Mouse (Mus musculus) MEL (cell line): ENCODE data around the gene Pqlc2. TPM values are rescaled to one million over a fixed set of nuclear protein-coding genes. Genes with fewer than 3 reads are reported as not detected.

Source experiments
- DNase-seq: peaks from one replicate; pipeline ENCODE4 v3.0.0; 2011; ENCODE audit warnings: low read depth, low spot score
- H3K27ac ChIP-seq: 2 replicates; pipeline ENCODE4 v1.5.1; 2012; ENCODE audit warnings: low read depth, mild to moderate bottlenecking, control low read depth, low read length, moderate library complexity; ENCODE audit not compliant: control insufficient read depth
- H3K27me3 ChIP-seq, 2 experiments: fragments of 150-350 bp in 1 of 2; sonication (generic) in 1 of 2; 2 replicates each; pipeline ENCODE4 v1.6.1; 2012; ENCODE audit warnings: low read length in 2 of 2, mild to moderate bottlenecking in 2 of 2, improper control_type of control experiment in 1 of 2, moderate library complexity in 1 of 2; ENCODE audit not compliant: insufficient read depth in 2 of 2, control insufficient read depth in 1 of 2
- H3K36me3 ChIP-seq, 2 experiments: 2 replicates each; pipeline ENCODE4 v1.6.1; 2012 to 2014; ENCODE audit warnings: low read length in 2 of 2, improper control_type of control experiment in 1 of 2, inconsistent platforms in 1 of 2, mild to moderate bottlenecking in 1 of 2; ENCODE audit not compliant: insufficient read depth in 2 of 2, control insufficient read depth in 1 of 2
- H3K4me1 ChIP-seq, 2 experiments: fragments of 150-350 bp in 1 of 2; sonication (generic) in 1 of 2; 2 replicates each; pipeline ENCODE4 v1.6.1; 2012; ENCODE audit warnings: low read length in 2 of 2, improper control_type of control experiment in 1 of 2, mild to moderate bottlenecking in 1 of 2; ENCODE audit not compliant: insufficient read depth in 2 of 2, control insufficient read depth in 1 of 2
- H3K4me3 ChIP-seq, 2 experiments: fragments of 150-350 bp in 1 of 2; sonication (generic) in 1 of 2; 2 replicates each; pipeline ENCODE4 v1.5.1; 2012; ENCODE audit warnings: low read depth in 2 of 2, low read length in 2 of 2, mild to moderate bottlenecking in 2 of 2, moderate library complexity in 2 of 2, control low read depth in 1 of 2, improper control_type of control experiment in 1 of 2; ENCODE audit not compliant: control insufficient read depth in 1 of 2, insufficient read depth in 1 of 2
- H3K79me2 ChIP-seq: 2 replicates; pipeline ENCODE4 v1.6.1; 2012; ENCODE audit warnings: mild to moderate bottlenecking, low read length, moderate library complexity; ENCODE audit not compliant: control insufficient read depth, poor library complexity, insufficient read depth
- H3K9ac ChIP-seq: 2 replicates; pipeline ENCODE4 v1.6.1; 2012; ENCODE audit warnings: low read depth, mild to moderate bottlenecking, control low read depth, low read length, moderate library complexity; ENCODE audit not compliant: control insufficient read depth, poor library complexity, severe bottlenecking
- H3K9me3 ChIP-seq: fragments of 150-350 bp; sonication (generic); replicated peaks from 2 replicates; pipeline ENCODE4 v1.6.1; 2012; ENCODE audit warnings: mild to moderate bottlenecking, low read length, improper control_type of control experiment, moderate library complexity; ENCODE audit not compliant: insufficient read depth
- BHLHE40 ChIP-seq: IDR thresholded peaks from 2 replicates; pipeline ENCODE4 v1.6.1; 2012; ENCODE audit warnings: low read depth, mild to moderate bottlenecking, inconsistent platforms, low read length, improper control_type of control experiment, borderline replicate concordance
- CHD1 ChIP-seq: IDR thresholded peaks from 2 replicates; pipeline ENCODE4 v1.6.1; 2012; ENCODE audit warnings: low read depth, mild to moderate bottlenecking, inconsistent platforms, low read length, improper control_type of control experiment
- ELF1 ChIP-seq: IDR thresholded peaks from 2 replicates; pipeline ENCODE4 v1.6.1; 2014; ENCODE audit warnings: low read depth, mild to moderate bottlenecking, inconsistent platforms, low read length, improper control_type of control experiment, moderate library complexity
- ETS1 ChIP-seq: IDR thresholded peaks from 2 replicates; pipeline ENCODE4 v1.6.1; 2012; ENCODE audit warnings: low read depth, mild to moderate bottlenecking, inconsistent platforms, low read length, improper control_type of control experiment, moderate library complexity
- GABPA ChIP-seq: IDR thresholded peaks from 2 replicates; pipeline ENCODE4 v1.6.1; 2012; ENCODE audit warnings: low read depth, mild to moderate bottlenecking, inconsistent platforms, low read length, improper control_type of control experiment, moderate library complexity
- MYC ChIP-seq: IDR thresholded peaks from 2 replicates; pipeline ENCODE4 v1.6.1; 2011; ENCODE audit warnings: low read depth, mild to moderate bottlenecking, low read length, improper control_type of control experiment, moderate library complexity
- NELFE ChIP-seq: IDR thresholded peaks from 2 replicates; pipeline ENCODE4 v1.6.1; 2011; ENCODE audit warnings: low read depth, low read length, improper control_type of control experiment
- NRF1 ChIP-seq: IDR thresholded peaks from 2 replicates; pipeline ENCODE4 v1.6.1; 2014; ENCODE audit warnings: low read depth, mild to moderate bottlenecking, inconsistent platforms, low read length, improper control_type of control experiment, moderate library complexity; ENCODE audit not compliant: poor library complexity, insufficient read depth, severe bottlenecking
- POLR2A ChIP-seq, 2 experiments: IDR thresholded peaks; 2 replicates each; pipeline ENCODE4 v1.6.1; 2011 to 2012; ENCODE audit warnings: low read length in 2 of 2, mild to moderate bottlenecking in 2 of 2, control low read depth in 1 of 2, improper control_type of control experiment in 1 of 2, low read depth in 1 of 2, moderate library complexity in 1 of 2; ENCODE audit not compliant: control insufficient read depth in 1 of 2, insufficient read depth in 1 of 2, poor library complexity in 1 of 2
- POLR2AphosphoS2 ChIP-seq: IDR thresholded peaks from 2 replicates; pipeline ENCODE4 v1.6.1; 2011; ENCODE audit warnings: low read length, improper control_type of control experiment
- POLR2AphosphoS5 ChIP-seq: IDR thresholded peaks from 2 replicates; pipeline ENCODE4 v1.6.1; 2012; ENCODE audit warnings: low read depth, borderline replicate concordance, mild to moderate bottlenecking, inconsistent platforms, low read length, moderate library complexity, mixed read lengths
- RAD21 ChIP-seq: IDR thresholded peaks from 2 replicates; pipeline ENCODE4 v1.6.1; 2011; ENCODE audit warnings: mild to moderate bottlenecking, low read depth, low read length, improper control_type of control experiment
- RCOR1 ChIP-seq: IDR thresholded peaks from 2 replicates; pipeline ENCODE4 v1.6.1; 2012; ENCODE audit warnings: low read depth, mild to moderate bottlenecking, inconsistent platforms, low read length, improper control_type of control experiment
- TCF12 ChIP-seq: IDR thresholded peaks from 2 replicates; pipeline ENCODE4 v1.6.1; 2014; ENCODE audit warnings: low read depth, mild to moderate bottlenecking, inconsistent platforms, low read length, improper control_type of control experiment, moderate library complexity
- UBTF ChIP-seq: IDR thresholded peaks from 2 replicates; pipeline ENCODE4 v1.6.1; 2012; ENCODE audit warnings: low read depth, mild to moderate bottlenecking, inconsistent platforms, low read length, improper control_type of control experiment, moderate library complexity, borderline replicate concordance; ENCODE audit not compliant: insufficient read depth
- ZMIZ1 ChIP-seq: IDR thresholded peaks from 2 replicates; pipeline ENCODE4 v1.6.1; 2012; ENCODE audit warnings: low read depth, mild to moderate bottlenecking, inconsistent platforms, low read length, improper control_type of control experiment, moderate library complexity
- polyA plus RNA-seq, 2 experiments: library from polyadenylated mRNA; stranded (reverse) in 1 of 2; unstranded in 1 of 2; fragments of >175 nt in 1 of 2; fragments of >200 nt in 1 of 2; gene quantifications; 2 replicates each; pipeline versions ENCODE4 v1.2.1 to v1.2.4; 2012; ENCODE audit warnings: low replicate concordance in 2 of 2, low read depth in 1 of 2; ENCODE audit not compliant: insufficient read length in 2 of 2, insufficient read depth in 1 of 2, missing spikeins in 1 of 2
- total RNA-seq: library from RNA; depleted of rRNA; stranded (reverse); fragments of 300-350 nt; gene quantifications from 2 replicates; pipeline ENCODE4 v1.2.3, GENCODE M21; 2012

The Pqlc2 gene
- total and polyA plus RNA-seq, 3 experiments, result 5.2 to 12.0 TPM; not detected in 1

DNA sequence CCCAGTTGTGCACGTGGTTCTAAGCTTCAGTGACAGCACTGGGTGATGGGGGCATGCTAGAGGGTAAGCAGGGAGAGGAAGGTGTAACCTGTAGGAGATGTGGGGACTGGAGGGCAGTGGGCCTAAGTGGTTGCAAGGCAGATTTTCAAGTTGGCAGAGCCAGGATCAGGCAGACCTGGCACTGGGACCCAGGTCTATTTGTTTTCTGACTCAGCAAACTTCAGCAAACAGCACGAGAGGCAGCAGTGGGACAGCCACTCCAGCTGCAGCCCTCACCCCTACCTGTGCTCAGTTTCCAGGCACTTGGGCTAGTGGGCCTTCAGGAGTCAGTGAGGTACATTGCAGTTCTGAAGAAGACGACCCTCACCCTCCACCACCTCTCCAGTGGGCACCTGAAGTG is 46.7 kb upstream of the Pqlc2 start:
- no peaks in the 10 kb centered on the region for H3K9me3 ChIP-seq
- DNase-seq, result no peak
- no peak overlapping the region for H3K4me3 ChIP-seq
- no peak overlapping the region for H3K9ac ChIP-seq
- no peak for TF ChIP-seq TCF12
- no peak for TF ChIP-seq ZMIZ1
- TF ChIP-seq POLR2AphosphoS5, result no peak
- no peak for TF ChIP-seq UBTF
- no peak overlapping the region for H3K27ac ChIP-seq
- peaks cover 16% of the 10 kb centered on the region for H3K79me2 ChIP-seq
- H3K36me3 ChIP-seq, result peaks cover 3 to 7% of the 10 kb centered on the region in 2 experiments; a peak in 2 of 4 replicates
- H3K4me1 ChIP-seq, result 0 out of 4 replicates have a peak, but pooled peaks cover 0 to 3% of the 10 kb centered on the region in 2 experiments
- no peaks in the 10 kb centered on the region for H3K27me3 ChIP-seq

DNA sequence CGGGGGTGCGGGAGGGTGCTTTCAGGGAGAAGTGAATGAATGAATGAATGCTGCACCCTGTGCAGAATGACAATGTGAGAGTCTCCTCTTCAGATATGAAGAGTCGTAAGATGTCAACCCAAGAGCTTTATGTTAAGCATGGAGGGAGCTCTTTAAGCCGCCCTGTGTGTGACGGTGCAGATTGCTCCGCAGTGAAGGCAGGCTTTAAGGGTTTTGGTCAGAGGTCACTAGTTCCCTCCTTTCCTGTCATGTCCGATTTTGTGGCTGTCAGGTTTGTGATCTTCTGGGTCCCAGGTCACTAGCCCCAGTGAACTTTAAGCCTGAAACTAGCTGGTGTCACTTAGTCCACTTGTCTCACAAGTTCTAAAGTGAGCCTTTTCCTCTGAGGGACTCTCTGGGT is 42.3 kb upstream of the Pqlc2 start:
- no peak for DNase-seq
- peak overlapping the region; percentile 96 for H3K9ac ChIP-seq
- peak overlapping the region; percentile 97 to 99 for H3K4me3 ChIP-seq
- peak overlapping the region; percentile 88 for H3K27ac ChIP-seq
- H3K36me3 ChIP-seq, result peaks cover 3 to 9% of the 10 kb centered on the region in 2 experiments; a peak in 3 of 4 replicates
- no peaks in the 10 kb centered on the region for H3K27me3 ChIP-seq
- H3K79me2 ChIP-seq, result peaks cover 39% of the 10 kb centered on the region
- no peaks in the 10 kb centered on the region for H3K9me3 ChIP-seq
- no peak for TF ChIP-seq CHD1
- no peak for TF ChIP-seq RCOR1
- TF ChIP-seq ELF1, result no peak
- TF ChIP-seq BHLHE40, result no peak
- no peak for TF ChIP-seq POLR2A (IDR thresholded peaks at IDR 0.05; ENCODE audit: control insufficient read depth in 1 of 2, insufficient read depth in 1 of 2, low read depth in 1 of 2, low read length in 2 of 2, poor library complexity in 1 of 2)
- TF ChIP-seq NRF1, result no peak
- no peak for TF ChIP-seq ETS1
- TF ChIP-seq NELFE, result no peak
- no peak for TF ChIP-seq GABPA
- TF ChIP-seq MYC, result no peak
- no peak for TF ChIP-seq UBTF
- no peak for TF ChIP-seq POLR2AphosphoS2
- TF ChIP-seq RAD21, result no peak
- 0 out of 4 replicates have a peak, but pooled peaks cover 0 to 11% of the 10 kb centered on the region in 2 experiments for H3K4me1 ChIP-seq
